Mouse (Mus musculus) regulatory T cell (primary cell): ENCODE measurements at regions not wholly inside any gene's neighbourhood (a gene's known extent, or its start where the extent isn't known, plus 50 kb on each side); places are given as distances from the start of the nearest gene placed in this dataset.

Source experiments
- in situ Hi-C: fragments of 300-600 bp; cut with MboI, MseI; formaldehyde crosslinking; loops from one replicate; pipeline ENCODE4 v1.15.1; 2025; ENCODE audit warnings: high pct_unique_total_duplicates

DNA sequence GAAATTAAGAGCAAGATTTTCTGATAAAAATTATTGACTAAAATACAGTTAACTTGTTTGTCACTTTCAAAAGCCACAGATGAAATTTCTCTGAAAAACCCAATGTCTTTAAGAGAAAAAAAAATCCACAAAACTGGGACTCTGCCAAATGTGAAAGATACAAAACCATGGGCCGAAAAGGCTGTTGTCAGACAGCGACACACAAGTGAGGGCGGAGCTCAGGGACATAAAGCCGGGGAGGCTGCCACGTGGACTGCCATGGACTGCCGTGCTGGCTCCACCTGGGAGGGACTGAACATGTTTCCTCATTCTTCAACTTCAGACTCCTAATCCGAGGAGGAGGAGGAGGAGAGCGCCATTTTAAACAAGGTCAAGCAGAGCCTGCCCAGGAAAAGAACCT lies 200.4 kb upstream of the Klf14 start:
- in situ Hi-C loops = no loop called here

DNA sequence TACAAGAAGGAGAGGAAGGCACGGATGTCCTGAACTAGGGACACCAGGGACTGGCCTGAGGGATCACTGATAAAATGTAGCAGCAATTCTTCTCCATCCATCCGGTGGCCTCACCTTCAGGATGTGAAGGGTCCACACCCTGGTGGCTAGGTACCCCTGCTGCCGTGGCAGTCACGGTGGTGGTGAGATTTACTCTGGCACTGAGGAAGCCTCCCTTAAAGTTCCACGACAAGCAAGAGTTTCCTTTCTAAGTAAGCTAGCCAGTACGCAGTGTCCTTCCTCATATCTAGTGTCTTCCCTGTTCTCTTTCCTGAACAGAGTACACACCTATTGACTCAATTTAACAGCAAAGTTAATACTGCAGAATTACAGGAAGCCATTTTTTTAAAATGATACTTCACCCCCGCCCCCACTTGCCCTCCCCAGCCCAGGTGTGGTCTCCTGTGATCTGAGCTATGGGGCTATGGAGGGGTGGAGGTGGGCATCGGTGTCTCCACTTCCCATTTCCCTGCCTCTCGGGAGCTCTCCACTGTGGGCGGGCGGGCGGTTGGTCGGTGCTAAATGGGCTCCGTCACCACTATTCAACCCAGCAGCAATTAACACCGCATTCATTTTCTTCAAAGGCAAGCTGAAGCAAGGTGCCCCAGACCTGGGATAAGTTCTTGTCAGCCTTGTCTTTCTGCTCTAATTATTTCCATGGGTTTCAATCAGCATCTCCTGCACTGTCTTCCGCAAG lies 201.2 kb upstream of the Klf14 start:
- in situ Hi-C loops = no loop called here

GRCm38 (mm10) chr6:31161445-31162340 lies 202.8 kb upstream of the Klf14 start:
- in situ Hi-C loops = no loop called here

DNA sequence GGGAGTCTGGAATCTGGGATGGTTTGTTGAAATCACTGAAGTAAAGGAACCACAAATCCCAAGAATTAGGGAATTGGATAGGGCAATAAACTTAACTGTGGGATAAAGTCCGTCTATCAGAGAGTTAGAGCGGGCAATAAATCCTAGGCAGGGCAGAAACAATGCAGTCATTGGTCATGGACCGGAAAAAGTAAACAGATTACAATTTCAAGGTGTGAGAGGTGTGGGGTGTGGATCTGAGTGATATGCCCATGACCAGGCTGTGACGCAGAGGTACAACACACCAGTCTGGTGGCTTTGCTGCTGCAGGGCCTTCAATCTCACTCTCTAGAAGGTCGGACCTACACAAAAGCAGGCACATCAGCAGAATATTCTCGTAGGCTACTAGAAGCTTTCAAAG lies 206.1 kb upstream of the Klf14 start:
- in situ Hi-C loops = no loop called here

- in situ Hi-C loops = no loop called here
These were observed 207.5 kb upstream of the Klf14 start for GRCm38 (mm10) chr6:31166347-31166746.

DNA sequence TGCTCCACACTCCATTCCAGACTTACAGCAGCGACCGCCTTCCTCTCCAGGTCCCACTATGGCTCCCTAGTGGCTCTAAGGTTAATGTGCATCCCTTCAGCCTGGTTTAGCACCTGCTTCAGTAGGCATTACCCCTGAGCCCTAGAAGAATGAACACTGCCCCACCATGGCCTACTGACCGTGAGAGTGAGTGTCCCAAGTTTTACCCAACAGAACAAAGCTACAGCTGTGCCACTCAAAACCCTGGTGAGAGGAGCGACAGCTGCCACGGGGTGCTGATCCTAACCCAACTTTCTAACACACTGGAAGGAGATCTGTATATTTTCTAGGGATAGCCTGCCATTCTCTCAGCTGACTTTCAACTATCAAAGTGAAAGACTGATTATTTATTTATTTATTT lies 208.9 kb upstream of the Klf14 start:
- in situ Hi-C loops = no loop called here

DNA sequence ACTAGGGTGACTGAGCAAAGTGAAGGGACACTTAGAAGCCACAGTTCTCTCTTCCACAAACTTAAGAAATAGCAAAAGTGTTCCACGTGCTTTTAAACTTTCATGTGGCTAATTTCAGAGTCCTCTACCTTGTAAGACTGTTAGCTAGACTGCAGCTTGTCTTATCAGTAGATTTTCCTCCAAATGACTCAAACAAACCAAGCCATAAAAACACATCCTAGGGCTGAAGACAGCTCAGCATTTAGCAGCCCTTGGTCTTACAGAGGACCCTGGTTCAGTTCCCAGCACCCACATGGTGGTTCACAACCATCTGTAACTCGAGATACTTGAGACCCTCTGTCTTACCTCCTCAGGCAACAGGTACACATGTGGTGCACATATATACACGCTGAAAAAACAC lies 209.9 kb upstream of the Klf14 start:
- in situ Hi-C loops = no loop called here

DNA sequence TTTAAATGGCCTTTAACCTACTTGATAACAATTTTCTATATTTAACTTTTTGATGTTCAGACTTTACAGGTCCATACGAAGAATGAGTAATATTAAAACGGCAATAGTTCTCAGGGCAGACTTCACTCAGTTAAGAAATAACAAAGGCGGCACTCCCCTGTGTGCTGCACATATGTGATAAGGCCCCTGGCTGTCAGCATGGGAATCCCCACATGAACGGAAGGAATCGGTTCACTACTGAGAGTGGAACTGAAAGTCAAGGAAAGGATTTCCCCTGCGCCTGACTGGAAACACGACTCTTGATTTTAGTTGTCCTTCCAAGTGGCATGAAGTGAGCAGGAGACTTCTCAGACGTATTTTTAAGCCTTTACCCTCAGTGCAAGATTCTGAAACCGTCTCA lies 210.5 kb upstream of the Klf14 start:
- in situ Hi-C loops = no loop called here

- in situ Hi-C loops = loop anchor here (5.0 kb wide), 1 partner anchor 33 kb away; no protein-coding TSS in a partner anchor
These were observed 211.2 kb upstream of the Klf14 start for GRCm38 (mm10) chr6:31169868-31170600.

DNA sequence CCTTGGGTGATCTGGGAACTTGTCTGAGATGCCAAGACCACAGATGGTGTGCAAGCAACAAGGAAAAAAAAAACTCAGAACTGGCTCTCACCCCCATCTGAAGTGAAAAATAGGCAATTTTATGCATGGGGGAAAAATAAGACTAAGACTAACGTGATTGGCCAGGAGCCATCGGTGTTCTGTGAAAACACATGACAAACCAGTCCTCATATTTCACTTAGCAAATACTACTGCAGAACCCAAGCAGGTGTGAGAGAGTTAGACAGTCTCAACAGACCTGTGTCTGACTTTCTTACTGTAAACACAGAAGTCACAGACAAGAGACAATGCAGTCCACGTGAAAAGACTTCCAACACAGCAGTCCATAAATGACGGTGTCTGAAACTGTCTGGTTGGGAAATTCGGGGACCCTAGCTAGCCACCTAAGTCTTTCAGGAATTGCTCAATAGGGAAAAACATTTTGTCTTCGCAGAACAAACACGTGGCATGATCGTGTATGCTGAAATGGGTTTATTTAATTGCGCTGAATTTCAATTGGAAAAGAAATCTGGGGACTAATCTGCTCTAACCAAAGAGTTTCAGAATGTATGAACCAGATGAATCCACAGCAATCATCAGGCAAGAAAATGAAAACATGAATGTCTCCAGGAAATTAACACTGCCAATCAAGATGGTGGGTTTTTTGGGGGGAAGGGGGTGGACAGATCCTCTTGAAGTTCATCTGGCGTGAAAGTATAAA lies 213.1 kb upstream of the Klf14 start:
- in situ Hi-C loops = loop anchor here (5.0 kb wide), 1 partner anchor 35 kb away; no protein-coding TSS in a partner anchor

DNA sequence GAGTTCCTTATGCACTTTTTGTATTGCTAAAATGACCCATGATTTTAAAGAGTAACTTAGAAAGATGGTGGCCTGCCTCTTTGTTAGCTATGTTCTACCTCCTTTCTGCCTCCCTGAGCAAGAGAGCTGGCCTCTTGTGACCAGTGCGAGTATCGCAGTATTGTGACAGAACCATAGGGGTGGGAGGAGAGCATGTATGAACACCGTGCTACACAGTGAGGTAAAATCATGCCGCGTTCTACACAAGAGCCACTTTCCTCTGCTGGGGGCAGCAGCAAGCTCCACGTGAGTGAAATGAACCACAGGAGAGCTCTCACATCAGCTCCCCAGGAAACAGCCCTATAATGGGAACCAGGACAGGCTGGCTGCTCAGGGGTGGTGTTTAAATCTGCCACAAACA lies 216.9 kb upstream of the Klf14 start:
- in situ Hi-C loops = loop anchor here (5.0 kb wide), 1 partner anchor 98 kb away; no protein-coding TSS in a partner anchor

DNA sequence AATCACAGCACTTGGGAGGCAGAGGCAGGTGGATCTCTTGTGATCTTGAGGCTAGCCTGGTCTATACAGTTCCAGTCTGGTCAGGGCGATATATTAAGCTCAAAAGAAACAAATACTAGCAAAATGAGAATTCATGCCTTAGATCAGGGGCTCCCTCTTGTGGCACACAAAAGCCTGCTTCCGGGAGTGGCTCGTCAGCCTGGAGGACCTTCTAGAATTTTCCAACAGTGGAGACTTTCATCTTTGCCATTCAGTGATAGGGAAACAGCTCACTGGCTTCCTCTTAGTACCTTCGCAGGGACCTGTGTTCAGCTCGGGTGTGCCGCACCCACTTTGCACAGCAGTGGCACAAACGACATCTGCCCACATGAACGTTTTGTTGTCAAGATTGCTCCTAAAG lies 217.5 kb upstream of the Klf14 start:
- in situ Hi-C loops = loop anchor here (5.0 kb wide), 1 partner anchor 99 kb away; no protein-coding TSS in a partner anchor

GRCm38 (mm10) chr6:31176831-31177230 lies 218.0 kb upstream of the Klf14 start:
- in situ Hi-C loops = loop anchor here (5.0 kb wide), 1 partner anchor 100 kb away; no protein-coding TSS in a partner anchor

DNA sequence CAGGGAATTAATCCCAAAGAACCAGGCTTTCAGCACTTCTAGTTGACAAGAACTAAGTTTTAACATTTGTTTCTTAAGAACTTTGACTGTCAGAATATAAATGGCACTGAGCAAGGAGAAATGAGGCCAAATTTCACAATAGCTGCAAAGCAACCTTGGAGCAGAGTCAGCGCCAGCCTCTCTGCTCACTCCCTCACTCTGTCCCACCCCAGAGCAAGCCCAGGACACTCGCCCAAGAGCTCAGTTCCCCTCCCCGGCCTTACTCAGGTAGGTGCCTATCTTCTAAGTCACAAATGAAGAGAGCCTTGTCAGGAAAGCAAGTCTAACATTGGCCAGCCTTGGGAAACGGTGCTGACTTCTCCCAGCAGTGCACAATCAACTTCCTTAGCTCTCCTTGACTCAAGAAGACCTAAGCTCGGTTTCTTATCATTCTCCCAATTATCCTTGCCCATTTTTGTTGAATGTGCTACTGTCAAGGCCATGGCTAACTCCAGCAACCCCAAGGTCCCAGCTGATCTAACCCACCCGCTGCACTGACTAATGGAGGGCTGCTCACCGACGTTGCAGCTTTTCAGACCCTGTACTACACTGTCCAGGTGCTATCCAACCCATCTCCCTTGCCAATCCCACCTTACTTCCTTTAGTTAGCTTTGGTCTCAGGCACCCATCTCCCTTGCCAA lies 219.5 kb upstream of the Klf14 start:
- in situ Hi-C loops = loop anchor here (5.0 kb wide), 1 partner anchor 101 kb away; no protein-coding TSS in a partner anchor

GRCm38 (mm10) chr6:31182284-31182683 lies 216.3 kb upstream of the Mkln1 start:
- in situ Hi-C loops = no loop called here

- in situ Hi-C loops = no loop called here
These were observed 215.4 kb upstream of the Mkln1 start for GRCm38 (mm10) chr6:31183127-31183526.

DNA sequence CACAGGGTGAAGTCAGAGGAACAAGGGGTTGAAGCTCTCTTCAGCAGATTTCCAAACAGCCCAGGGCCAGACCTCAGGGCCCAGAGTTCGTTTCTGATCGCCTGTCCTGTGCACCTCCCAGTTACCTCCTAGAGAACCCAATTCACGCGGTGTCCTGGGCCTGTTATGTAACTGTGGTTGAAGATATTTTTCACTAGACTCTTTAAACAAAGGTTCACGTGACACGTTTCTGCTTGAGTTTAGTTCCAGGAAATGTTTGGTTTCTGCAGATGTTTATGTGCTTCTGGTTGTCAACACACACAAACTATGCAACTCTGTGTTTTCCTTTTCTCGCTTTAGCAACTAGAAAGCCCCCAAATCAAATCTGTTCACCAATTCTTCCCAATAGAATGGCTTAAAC lies 214.0 kb upstream of the Mkln1 start:
- in situ Hi-C loops = no loop called here

- in situ Hi-C loops = no loop called here
These were observed 213.4 kb upstream of the Mkln1 start for GRCm38 (mm10) chr6:31185151-31185550.

GRCm38 (mm10) chr6:31188066-31188465 lies 210.5 kb upstream of the Mkln1 start:
- in situ Hi-C loops = no loop called here

DNA sequence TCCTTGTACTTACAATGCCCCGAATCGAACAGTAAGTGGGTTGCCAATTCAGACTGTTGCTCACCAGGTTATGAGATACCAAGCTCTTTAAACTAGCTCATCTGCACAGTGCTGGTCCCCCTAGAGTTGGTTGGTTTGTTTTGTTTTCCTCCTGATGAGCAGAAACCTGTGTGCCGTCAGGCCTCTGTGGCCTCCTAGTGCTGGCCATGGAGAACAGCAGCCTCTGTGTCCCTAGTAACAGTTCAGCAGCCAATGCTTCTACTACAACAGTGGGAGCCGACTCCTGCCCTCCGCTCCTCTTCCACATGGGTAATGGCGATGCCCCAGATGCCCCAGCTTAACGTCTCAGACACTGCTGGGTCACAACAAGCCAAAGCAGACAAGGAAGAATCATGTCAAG lies 209.5 kb upstream of the Mkln1 start:
- in situ Hi-C loops = no loop called here

DNA sequence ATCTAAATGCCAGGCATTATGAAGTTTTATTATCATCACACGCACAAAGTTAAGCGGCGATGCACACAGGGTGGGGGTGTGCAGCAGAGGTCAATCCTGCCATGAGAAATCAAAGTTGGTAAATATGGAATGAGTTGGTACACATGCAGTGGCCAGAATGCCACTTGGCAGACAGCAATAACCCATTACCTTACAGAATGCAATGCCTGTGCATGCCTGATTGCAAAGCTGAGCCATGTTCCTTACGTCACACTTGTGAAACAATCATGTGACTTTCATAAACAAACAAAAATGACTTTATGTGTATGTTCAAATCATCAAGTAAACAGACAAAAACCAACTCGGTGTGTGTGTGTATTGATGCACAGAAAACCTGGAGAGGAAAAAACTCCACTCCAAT lies 208.5 kb upstream of the Mkln1 start:
- in situ Hi-C loops = no loop called here
